Mouse (Mus musculus) monocyte, adult 5-6 weeks (primary cell): ENCODE measurements at regions not wholly inside any gene's neighbourhood (a gene's known extent, or its start where the extent isn't known, plus 50 kb on each side); places are given as distances from the start of the nearest gene placed in this dataset.
"Not testable (repeated sequence)": the region's sequence is repeated elsewhere in the genome, so short reads cannot be mapped to it uniquely, and the experiment has no call there.

Source experiments
- ATAC-seq: fragments of 153-309, 156-312 bp; replicated peaks from 2 replicates; pipeline ENCODE4 v1.8.0; 2017; ENCODE audit warnings: mild to moderate bottlenecking; ENCODE audit not compliant: low TSS enrichment, insufficient number of reproducible peaks, severe bottlenecking, poor library complexity, low FRiP score

GRCm38 (mm10) chr10:43669471-43669870, 91.4 kb downstream of the Cd24a start:
- ATAC-seq, result no peak

GRCm38 (mm10) chr10:43670745-43671144, 92.7 kb downstream of the Cd24a start:
- no peak for ATAC-seq

GRCm38 (mm10) chr10:43671785-43672184, 93.7 kb downstream of the Cd24a start:
- ATAC-seq, result no peak

GRCm38 (mm10) chr10:43672490-43672889, 94.4 kb downstream of the Cd24a start:
- ATAC-seq, result 0 out of 2 replicates have a peak, but pooled peaks have one; percentile 23

- no peak for ATAC-seq
These were observed 96.7 kb downstream of the Cd24a start for GRCm38 (mm10) chr10:43674749-43675148.

- not testable (repeated sequence) for ATAC-seq
These were observed 97.4 kb downstream of the Cd24a start for GRCm38 (mm10) chr10:43675495-43675894.

GRCm38 (mm10) chr10:43676289-43676688, 98.2 kb downstream of the Cd24a start:
- no peak for ATAC-seq

- ATAC-seq, result no peak
These were observed 106.4 kb downstream of the Cd24a start for GRCm38 (mm10) chr10:43684247-43685033.

- no peak for ATAC-seq
These were observed 111.3 kb downstream of the Cd24a start for GRCm38 (mm10) chr10:43689161-43689913.

- ATAC-seq, result no peak
These were observed 111.8 kb downstream of the Cd24a start for GRCm38 (mm10) chr10:43689914-43690316.

GRCm38 (mm10) chr10:43693974-43694373, 115.9 kb downstream of the Cd24a start:
- ATAC-seq, result no peak

GRCm38 (mm10) chr10:43694508-43694907, 116.4 kb downstream of the Cd24a start:
- no peak for ATAC-seq

- ATAC-seq, result no peak
These were observed 117.4 kb downstream of the Cd24a start for GRCm38 (mm10) chr10:43695470-43695869.

- no peak for ATAC-seq
These were observed 119.8 kb downstream of the Cd24a start for GRCm38 (mm10) chr10:43697917-43698316.

GRCm38 (mm10) chr10:43700371-43701289, 122.5 kb downstream of the Cd24a start:
- ATAC-seq, result peak; percentile 55

GRCm38 (mm10) chr10:43702895-43703294, 124.8 kb downstream of the Cd24a start:
- ATAC-seq, result peak; percentile 45

- ATAC-seq, result no peak
These were observed 128.2 kb downstream of the Cd24a start for GRCm38 (mm10) chr10:43706001-43706988.

- no peak for ATAC-seq
These were observed 128.9 kb downstream of the Cd24a start for GRCm38 (mm10) chr10:43707011-43707410.
